Mouse (Mus musculus) gastrocnemius, postnatal 4 days (tissue): ENCODE measurements at regions not wholly inside any gene's neighbourhood (a gene's known extent, or its start where the extent isn't known, plus 50 kb on each side); places are given as distances from the start of the nearest gene placed in this dataset.
A peak's percentile ranks its signal among the peaks of the same experiment; 100 is the strongest.

Experiments used
- DNase-seq, 2 experiments: peaks; one replicate each; pipeline ENCODE4 v3.0.0; 2021 to 2022; ENCODE audit warnings: low spot score in 2 of 2, mixed read lengths in 2 of 2

- peak; percentile 34 to 69 for DNase-seq
Measured at GRCm38 (mm10) chr17:15194894-15195461, 153.6 kb upstream of the Gm3448 start.

GRCm38 (mm10) chr17:15193831-15194230, 152.5 kb upstream of the Gm3448 start:
- no peak for DNase-seq

GRCm38 (mm10) chr17:15192840-15193239, 151.5 kb upstream of the Gm3448 start:
- no peak for DNase-seq

GRCm38 (mm10) chr17:15185217-15185616, 143.9 kb upstream of the Gm3448 start:
- no peak for DNase-seq

GRCm38 (mm10) chr17:15183800-15184199, 142.5 kb upstream of the Gm3448 start:
- DNase-seq = no peak

GRCm38 (mm10) chr17:15182105-15182504, 140.8 kb upstream of the Gm3448 start:
- no peak for DNase-seq

- DNase-seq = no peak
Measured at GRCm38 (mm10) chr17:15180223-15180860, 139.0 kb upstream of the Gm3448 start.

GRCm38 (mm10) chr17:15179411-15179951, 138.1 kb upstream of the Gm3448 start:
- no peak for DNase-seq

- no peak for DNase-seq
Measured at GRCm38 (mm10) chr17:15177390-15177789, 136.1 kb upstream of the Gm3448 start.

GRCm38 (mm10) chr17:15174354-15174953, 133.1 kb upstream of the Gm3448 start:
- DNase-seq = no peak

GRCm38 (mm10) chr17:15167927-15168326, 126.6 kb upstream of the Gm3448 start:
- no peak for DNase-seq

GRCm38 (mm10) chr17:15157693-15158333, 116.5 kb upstream of the Gm3448 start:
- DNase-seq = no peak

- DNase-seq = no peak
Measured at GRCm38 (mm10) chr17:15152996-15153735, 111.8 kb upstream of the Gm3448 start.

- no peak for DNase-seq
Measured at GRCm38 (mm10) chr17:15152477-15152876, 111.1 kb upstream of the Gm3448 start.

- no peak for DNase-seq
Measured at GRCm38 (mm10) chr17:15151695-15152094, 110.4 kb upstream of the Gm3448 start.

- no peak for DNase-seq
Measured at GRCm38 (mm10) chr17:15146607-15147006, 105.3 kb upstream of the Gm3448 start.

GRCm38 (mm10) chr17:15145191-15145968, 104.0 kb upstream of the Gm3448 start:
- DNase-seq = no peak

- DNase-seq = no peak
Measured at GRCm38 (mm10) chr17:15140391-15140790, 99.1 kb upstream of the Gm3448 start.
